Mouse (Mus musculus): ENCODE results near the gene Clcc1.

DNA sequence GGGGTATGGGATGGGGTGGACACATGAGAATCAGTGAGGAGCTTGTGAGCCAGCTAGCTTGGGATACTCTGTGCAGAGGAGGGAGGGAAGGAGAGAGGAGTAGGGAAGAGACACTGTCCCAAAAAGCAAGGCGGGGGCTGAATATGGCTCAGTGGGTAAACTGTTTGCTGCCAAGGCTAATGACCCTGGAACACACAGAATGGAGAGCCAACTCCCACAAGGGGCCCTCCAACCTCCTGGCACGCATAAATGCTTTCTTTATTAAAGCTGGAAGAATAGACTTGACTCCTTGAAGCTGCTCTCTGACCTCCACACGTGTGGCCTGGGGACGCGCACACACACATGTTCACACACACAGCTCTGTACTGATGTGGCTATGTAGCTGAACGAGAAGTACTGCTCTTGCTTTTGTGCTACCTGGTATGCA, 35.3 kb downstream of the Clcc1 start:
- TF ChIP-seq CTCF (IDR thresholded peaks at IDR 0.05; ENCODE audit: low read depth, low read length): no peak
- no peak for TF ChIP-seq POLR2A (IDR thresholded peaks at IDR 0.05; ENCODE audit: borderline replicate concordance, low read depth, low read length)
